Mouse (Mus musculus): Measurements from ENCODE around the gene Mast3.
A peak's percentile ranks its signal among the peaks of the same experiment; 100 is the strongest.

The Mast3 gene

GRCm38 (mm10) chr8:70775851-70776495 is 28.9 kb downstream of the Mast3 start:
- no peak for DNase-seq (ENCODE audit: low spot score)

DNA sequence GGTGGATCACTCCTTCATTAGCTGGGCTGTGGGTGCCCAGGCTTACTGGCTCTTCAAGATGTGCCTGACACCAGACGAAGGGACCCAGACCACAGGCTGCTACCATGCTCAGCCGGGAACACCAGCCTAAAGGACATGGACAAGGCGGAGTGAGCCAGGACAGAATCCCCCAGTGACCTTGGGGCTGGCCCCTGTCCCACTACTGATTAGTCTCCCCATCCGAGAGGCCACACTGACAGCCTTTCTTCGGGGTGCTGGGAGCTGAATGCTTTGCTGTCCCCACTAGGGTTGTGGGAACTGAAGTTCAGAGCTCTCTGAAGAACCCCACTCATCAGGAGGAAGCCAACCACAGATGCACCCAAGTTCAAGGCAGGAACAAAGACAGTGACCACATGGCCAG is 29.6 kb downstream of the Mast3 start:
- no peak for DNase-seq (ENCODE audit: low spot score)

GRCm38 (mm10) chr8:70774740-70775139 is 30.1 kb downstream of the Mast3 start:
- no peak for DNase-seq (ENCODE audit: low spot score)

DNA sequence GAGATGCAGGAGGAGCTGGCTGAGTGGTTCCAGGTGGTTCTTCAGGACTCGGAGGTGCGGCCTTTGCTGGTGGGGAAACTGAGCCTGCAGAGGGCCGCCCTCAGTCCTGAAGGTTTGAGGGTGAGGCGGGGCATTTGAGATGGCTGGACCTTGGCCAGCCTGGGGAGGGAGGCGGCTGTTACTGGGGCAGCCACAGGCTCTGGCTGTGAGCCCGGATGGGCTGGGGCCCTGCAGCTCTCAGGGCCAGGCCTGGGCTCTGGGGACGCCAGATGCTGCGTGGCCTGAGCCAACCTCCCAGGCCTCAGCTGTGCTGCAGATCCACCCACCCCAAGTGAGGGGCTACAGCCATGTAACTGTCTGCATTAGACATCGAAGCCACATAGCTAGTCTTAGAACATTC is 31.0 kb downstream of the Mast3 start:
- no peak for DNase-seq (ENCODE audit: low spot score)

DNA sequence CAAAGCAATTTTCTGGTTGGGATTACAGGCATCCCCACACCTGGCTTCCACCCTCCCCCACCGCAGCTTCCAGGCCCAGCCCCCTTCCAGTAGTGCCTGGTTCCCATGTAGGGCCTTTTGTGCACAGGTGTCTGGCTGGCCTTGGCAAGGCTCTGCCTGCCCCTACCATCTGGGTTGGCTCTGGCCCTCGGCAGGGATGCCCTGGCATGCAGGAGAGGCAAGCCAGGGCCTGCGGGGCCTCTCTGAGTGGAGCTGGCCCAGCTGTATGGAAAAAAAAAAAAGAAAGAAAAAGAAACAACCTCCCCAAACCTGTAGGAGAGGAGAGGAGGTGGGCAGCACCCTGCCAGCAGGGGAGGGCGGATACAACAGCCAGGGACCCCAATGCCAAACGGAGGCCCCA is 31.4 kb downstream of the Mast3 start:
- DNase-seq (ENCODE audit: low spot score) = no peak

DNA sequence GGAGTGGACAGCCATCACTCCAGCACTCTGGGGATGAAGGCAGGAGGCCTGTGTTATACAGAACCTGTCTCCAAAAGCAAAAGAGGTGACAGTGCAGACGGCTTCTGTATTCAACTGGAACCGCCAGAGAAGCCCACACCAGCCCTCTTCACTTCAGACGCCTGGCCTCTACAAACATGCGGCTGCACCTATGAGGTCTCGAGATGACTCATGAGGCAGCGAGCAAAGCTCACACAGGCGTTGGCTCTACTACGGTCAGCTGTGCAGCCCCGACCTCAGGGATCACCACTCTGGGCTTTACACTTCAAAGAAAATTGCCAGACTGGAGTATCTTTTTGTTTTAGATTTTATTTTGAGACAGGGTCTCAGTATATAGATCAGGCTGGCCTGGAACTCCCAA is 32.0 kb downstream of the Mast3 start:
- no peak for DNase-seq (ENCODE audit: low spot score)

DNA sequence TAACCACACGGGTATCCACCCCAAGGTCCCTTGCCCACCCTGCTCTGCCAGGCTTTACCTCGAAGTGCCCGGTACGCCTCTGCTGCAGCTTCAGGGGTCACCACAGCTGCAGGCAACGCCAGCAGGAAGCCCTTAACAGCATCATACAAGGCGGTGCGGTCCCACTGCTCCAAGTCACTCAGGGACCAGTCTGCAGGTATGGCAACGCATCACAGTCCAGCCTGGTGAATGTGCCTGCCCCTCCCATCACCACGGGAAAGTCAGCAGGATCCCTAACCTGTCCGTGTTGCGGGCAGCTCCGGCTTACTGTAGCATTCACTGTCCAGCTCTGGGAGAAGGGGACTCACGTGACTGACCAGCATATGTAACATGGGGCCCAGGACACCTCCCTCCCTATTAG is 32.8 kb downstream of the Mast3 start:
- DNase-seq (ENCODE audit: low spot score) = no peak

DNA sequence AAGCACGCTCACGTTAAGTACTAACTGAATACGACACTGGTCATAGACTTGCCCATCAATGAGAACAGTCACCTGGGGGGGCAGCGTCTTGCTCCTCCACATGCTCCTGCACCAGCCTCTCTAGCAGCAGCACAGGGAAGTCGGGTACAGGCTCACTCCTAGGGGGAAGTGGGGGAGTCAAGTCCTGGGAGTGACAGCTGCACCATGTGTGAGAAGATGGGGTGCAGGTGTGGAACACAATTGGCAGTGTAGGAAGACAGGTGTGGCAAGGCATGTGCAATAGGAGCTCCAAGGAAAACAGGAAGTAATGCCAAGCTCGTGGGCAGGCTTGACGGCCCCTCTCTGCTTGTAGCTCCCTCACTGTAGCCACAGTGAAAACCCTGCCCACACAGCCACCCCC is 33.6 kb downstream of the Mast3 start:
- no peak for DNase-seq (ENCODE audit: low spot score)

GRCm38 (mm10) chr8:70770748-70771147 is 34.1 kb downstream of the Mast3 start:
- no peak for DNase-seq (ENCODE audit: low spot score)

- DNase-seq (ENCODE audit: low spot score) = no peak
These were observed 35.0 kb downstream of the Mast3 start for GRCm38 (mm10) chr8:70769858-70770257.

GRCm38 (mm10) chr8:70769359-70769758 is 35.5 kb downstream of the Mast3 start:
- DNase-seq (ENCODE audit: low spot score) = peak; percentile 99

- no peak for DNase-seq (ENCODE audit: low spot score)
These were observed 35.9 kb downstream of the Mast3 start for GRCm38 (mm10) chr8:70768956-70769355.

- DNase-seq (ENCODE audit: low spot score) = no peak
These were observed 36.5 kb downstream of the Mast3 start for GRCm38 (mm10) chr8:70768231-70768776.

DNA sequence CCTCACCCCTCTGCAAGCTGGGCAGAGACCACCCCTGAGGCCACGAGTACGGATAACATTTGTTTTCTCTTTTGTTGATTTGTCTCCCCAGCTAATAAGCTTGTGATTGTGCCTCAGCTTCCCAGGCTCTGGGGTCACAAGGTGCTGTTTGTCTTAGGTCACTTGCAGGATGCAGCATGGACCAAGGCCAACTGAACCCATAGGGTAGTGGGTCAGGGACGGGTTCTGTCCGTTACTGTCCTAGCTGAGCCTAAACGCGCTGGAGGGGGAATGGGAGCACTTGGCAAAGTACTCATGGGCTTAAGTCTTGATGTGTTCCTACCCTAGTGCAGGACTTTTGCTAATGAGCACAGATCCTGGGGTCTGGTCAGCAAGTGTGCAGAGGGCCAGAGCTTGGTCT is 37.4 kb downstream of the Mast3 start:
- DNase-seq (ENCODE audit: low spot score) = no peak

GRCm38 (mm10) chr8:70766571-70767440 is 38.0 kb downstream of the Mast3 start:
- DNase-seq (ENCODE audit: low spot score) = peak; percentile 79

DNA sequence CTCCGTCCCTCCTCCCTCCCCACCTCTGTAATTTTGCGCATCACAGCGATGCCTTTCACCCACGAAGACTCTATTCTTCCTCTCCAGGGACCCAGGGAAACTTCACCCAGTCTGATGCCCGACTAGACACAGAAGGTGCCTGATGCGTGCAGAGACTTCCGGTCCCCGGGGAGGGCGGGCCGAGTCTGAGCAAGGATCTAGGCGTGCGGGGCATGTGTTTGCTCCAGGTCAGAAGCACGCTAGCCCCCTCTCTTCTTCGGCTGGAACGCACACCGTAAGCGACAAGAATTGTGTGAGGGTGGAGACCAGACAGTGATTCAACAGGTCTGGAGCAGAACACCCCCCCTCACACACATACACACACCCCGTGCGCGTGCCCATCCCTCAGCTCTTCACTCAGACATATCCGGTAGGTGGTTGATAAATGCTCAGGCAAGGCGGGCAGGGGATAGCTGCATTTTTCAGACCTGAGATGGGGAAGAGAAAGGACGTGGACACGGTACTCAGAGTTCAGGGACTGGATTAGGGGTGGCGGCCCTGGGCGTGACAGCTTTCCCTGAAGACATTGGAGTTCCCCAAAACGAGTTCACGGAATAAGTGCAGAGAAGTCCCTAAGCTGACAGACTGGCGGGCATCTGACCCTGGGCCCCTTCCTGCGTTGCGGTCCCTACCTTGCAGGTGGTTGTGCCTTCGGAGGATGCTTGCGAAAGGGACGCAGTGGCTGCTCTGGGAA is 38.9 kb downstream of the Mast3 start:
- DNase-seq (ENCODE audit: low spot score) = peak; percentile 46

DNA sequence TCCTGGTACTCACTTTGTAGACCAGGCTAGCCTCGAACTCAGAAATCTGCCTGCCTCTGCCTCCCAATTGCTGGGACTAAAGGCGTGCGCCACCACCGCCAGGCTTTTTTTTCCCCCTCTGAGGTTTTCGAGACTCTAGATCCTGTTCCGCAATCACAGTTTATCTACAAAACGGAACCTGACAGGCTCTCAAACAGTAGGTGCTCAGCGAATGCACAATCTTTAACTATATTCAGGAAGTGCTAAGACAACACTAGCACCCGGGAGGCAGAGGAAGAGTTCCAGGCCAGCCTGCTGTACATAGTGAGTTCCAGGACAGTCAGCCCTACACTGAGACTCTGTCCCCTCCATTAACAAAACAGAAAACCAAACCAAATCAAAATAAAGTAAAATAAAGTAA is 39.5 kb downstream of the Mast3 start:
- no peak for DNase-seq (ENCODE audit: low spot score)

- no peak for DNase-seq (ENCODE audit: low spot score)
These were observed 40.2 kb downstream of the Mast3 start for GRCm38 (mm10) chr8:70764676-70765075.

DNA sequence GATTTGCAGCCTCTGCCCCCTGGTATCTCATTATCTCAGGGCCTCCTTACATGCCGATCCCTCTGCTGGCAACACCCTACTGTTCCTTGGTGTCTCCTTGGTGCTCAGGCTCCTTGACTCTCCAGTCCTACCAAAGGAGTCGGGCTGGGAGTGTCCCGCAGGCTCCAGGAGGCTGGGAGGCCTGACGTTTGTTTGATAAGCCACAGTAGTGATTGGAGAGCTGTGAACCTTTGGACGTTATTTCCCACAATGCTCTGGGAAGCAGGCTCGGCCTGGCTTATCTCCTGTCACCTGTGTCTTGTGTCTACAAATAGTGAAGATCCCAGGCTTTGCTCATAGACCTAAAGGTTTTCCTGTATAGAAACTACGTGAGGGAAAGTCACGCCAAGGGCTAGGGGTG is 40.8 kb downstream of the Mast3 start:
- DNase-seq (ENCODE audit: low spot score) = no peak

GRCm38 (mm10) chr8:70763354-70763753 is 41.5 kb downstream of the Mast3 start:
- DNase-seq (ENCODE audit: low spot score) = peak; percentile 71

DNA sequence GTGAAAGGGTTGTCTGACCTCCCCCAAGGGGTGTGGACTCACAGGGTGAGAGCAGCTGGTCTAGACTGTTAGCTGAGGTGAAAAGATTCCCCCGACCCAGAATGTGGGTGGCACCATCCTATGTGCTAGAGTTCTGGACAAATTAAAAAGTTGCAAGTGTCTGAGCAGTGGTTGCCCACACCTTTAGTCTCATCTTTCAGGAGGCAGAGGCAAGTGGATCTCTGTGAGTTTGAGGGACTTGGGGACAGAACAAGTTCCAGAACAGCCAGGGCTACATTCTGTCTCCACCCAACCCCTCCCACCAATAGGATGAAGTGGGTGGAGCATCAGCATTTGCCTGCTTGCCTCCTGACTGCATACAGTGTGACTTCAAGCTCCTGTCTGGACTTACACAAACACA is 42.7 kb downstream of the Mast3 start:
- no peak for DNase-seq (ENCODE audit: low spot score)

DNA sequence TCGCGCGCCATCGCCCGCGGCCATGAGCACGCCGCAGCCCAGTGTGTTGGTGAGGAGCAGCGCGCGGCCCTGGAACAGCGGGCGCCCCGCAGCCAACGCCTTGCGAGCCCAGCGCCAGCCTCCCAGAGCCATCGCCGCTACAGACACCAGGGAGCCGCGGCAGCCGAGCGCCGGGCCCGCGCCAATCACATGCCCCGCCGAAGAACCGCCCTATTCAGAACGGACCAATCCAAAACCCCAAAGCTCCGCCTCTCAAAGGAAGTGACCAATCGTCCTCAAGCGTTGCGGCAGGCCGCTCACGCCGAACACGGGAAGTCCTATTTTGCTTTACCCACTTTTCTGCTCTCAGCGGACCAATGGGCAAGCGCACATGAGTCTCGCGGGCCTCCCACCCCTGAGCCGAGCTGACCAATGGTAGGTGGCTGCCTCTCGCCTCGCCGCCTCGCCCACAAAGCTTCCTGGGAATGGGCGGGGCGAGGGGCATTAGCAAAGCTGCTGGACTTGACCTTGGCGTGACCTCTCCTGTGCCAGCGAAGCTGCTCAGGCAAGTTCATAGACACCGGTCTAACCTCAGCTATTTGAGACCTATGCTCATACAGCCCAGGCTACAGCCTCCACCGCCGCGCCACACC is 44.0 kb downstream of the Mast3 start, which contains the start of gene Mpv17l2:
Gene Mpv17l2, minus strand, starts transcription at position 172 of the 632 bp plus-strand sequence.
- DNase-seq (ENCODE audit: low spot score) = peak; percentile 99

Data from embryo, embryonic 10 days (tissue).